Mouse (Mus musculus): ENCODE results near the gene Cdhr3. TPM values are rescaled to one million over a fixed set of nuclear protein-coding genes. Genes with fewer than 3 reads are reported as not detected.

Gene Cdhr3
- polyA plus RNA-seq, 1 experiment from 2014 or later = 0.43 TPM

GRCm38 (mm10) chr12:33024524-33024923, 68.2 kb downstream of the Cdhr3 start:
- WGBS = 55% methylated on average over 6 of the region's 6 CpGs
- Histone ChIP-seq H3K4me1 (peaks cover 18% of the 10 kb centered on the region; the same call in 1 of the 2 replicates), H3K27ac (no peak overlapping the region), H3K4me3 (no peak overlapping the region), H3K9me3 (no peaks in the 10 kb centered on the region), H3K36me3 (no peaks in the 10 kb centered on the region), H3K27me3 (ENCODE audit: insufficient read depth, poor library complexity, severe bottlenecking) (no peaks in the 10 kb centered on the region)
- no peak for DNase-seq (ENCODE audit: low spot score)

- DNase-seq (ENCODE audit: low spot score) = no peak
- no peaks in the 10 kb centered on the region for H3K9me3 ChIP-seq
- no peak overlapping the region for H3K4me3 ChIP-seq
- WGBS = 84% methylated on average over 4 of the region's 4 CpGs
- no peaks in the 10 kb centered on the region for H3K4me1 ChIP-seq
- H3K36me3 ChIP-seq = no peaks in the 10 kb centered on the region
- H3K27ac ChIP-seq = no peak overlapping the region
- no peaks in the 10 kb centered on the region for H3K27me3 ChIP-seq (ENCODE audit: insufficient read depth, poor library complexity, severe bottlenecking)
Measured at GRCm38 (mm10) chr12:33021751-33022150, 70.9 kb downstream of the Cdhr3 start.

GRCm38 (mm10) chr12:33021140-33021539, 71.5 kb downstream of the Cdhr3 start:
- H3K9me3 ChIP-seq = no peaks in the 10 kb centered on the region
- H3K27me3 ChIP-seq (ENCODE audit: insufficient read depth, poor library complexity, severe bottlenecking) = no peaks in the 10 kb centered on the region
- WGBS = 66% methylated on average over 9 of the region's 9 CpGs
- DNase-seq (ENCODE audit: low spot score) = no peak
- no peaks in the 10 kb centered on the region for H3K36me3 ChIP-seq
- no peak overlapping the region for H3K27ac ChIP-seq
- H3K4me1 ChIP-seq = no peaks in the 10 kb centered on the region
- no peak overlapping the region for H3K4me3 ChIP-seq

DNA sequence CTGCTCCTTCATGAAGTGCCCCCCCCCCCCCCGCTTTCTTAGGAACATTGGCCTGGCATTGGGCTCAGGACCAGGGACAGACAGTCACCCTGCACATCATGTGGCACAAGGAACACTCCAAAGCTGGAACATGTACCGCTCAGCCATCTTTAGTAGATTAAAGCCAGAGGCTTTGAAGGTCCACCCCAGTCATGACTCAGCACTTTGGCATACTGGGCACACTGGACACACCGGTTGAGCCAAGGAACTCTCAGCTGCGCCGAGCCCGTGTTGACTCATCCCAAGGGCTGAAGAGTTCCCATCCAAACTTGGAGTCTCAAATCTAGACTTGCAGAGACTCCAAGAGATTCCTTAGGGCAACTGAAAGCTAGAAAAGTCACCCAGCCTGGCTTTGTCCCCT, 72.7 kb downstream of the Cdhr3 start:
- H3K4me1 ChIP-seq = no peaks in the 10 kb centered on the region
- H3K27ac ChIP-seq = no peak overlapping the region
- no peaks in the 10 kb centered on the region for H3K9me3 ChIP-seq
- no peak overlapping the region for H3K4me3 ChIP-seq
- no peaks in the 10 kb centered on the region for H3K36me3 ChIP-seq
- 88% methylated on average over 6 of the region's 6 CpGs for WGBS
- no peak for DNase-seq (ENCODE audit: low spot score)
- H3K27me3 ChIP-seq (ENCODE audit: insufficient read depth, poor library complexity, severe bottlenecking) = 0 out of 2 replicates have a peak, but pooled peaks cover under 1% of the 10 kb centered on the region

- no peaks in the 10 kb centered on the region for H3K4me1 ChIP-seq
- WGBS = 70% methylated on average over 4 of the region's 4 CpGs
Measured at GRCm38 (mm10) chr12:33018601-33019000, 74.1 kb downstream of the Cdhr3 start.

GRCm38 (mm10) chr12:33016824-33017705, 75.6 kb downstream of the Cdhr3 start:
- H3K4me3 ChIP-seq = no peak overlapping the region
- WGBS = 63% methylated on average over 7 of the region's 7 CpGs
- H3K9me3 ChIP-seq = no peaks in the 10 kb centered on the region
- no peaks in the 10 kb centered on the region for H3K4me1 ChIP-seq
- no peaks in the 10 kb centered on the region for H3K36me3 ChIP-seq
- H3K27me3 ChIP-seq (ENCODE audit: insufficient read depth, poor library complexity, severe bottlenecking) = 0 out of 2 replicates have a peak, but pooled peaks cover 6% of the 10 kb centered on the region
- no peak for DNase-seq (ENCODE audit: low spot score)
- no peak overlapping the region for H3K27ac ChIP-seq

More at GRCm38 (mm10) chr12:33018601-33019000, 74.1 kb downstream of the Cdhr3 start:
- 0 out of 2 replicates have a peak, but pooled peaks cover 6% of the 10 kb centered on the region for H3K27me3 ChIP-seq (ENCODE audit: insufficient read depth, poor library complexity, severe bottlenecking)
- H3K36me3 ChIP-seq = no peaks in the 10 kb centered on the region
- no peak for DNase-seq (ENCODE audit: low spot score)
- H3K4me3 ChIP-seq = no peak overlapping the region
- no peaks in the 10 kb centered on the region for H3K9me3 ChIP-seq
- no peak overlapping the region for H3K27ac ChIP-seq

DNA sequence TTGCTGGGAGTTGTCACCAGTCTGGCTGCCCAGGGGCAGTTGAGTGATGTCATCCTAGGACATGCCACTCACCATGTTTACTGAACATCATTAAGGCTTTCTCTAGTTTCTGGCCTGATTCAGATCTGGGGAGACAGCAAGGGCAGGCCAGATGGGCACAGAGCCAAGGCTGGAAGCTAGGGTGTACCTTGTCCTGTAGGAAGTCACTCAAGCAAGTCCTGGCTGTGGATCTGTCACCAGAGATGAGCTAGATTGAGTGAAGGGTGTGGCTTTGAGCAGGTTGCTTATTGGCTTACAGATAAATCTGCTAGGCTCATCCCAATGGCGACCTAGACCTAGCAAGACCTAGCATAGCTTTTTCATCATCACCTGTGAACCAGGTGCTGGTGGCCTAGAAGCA, 77.6 kb downstream of the Cdhr3 start:
- Histone ChIP-seq H3K36me3 (no peaks in the 10 kb centered on the region), H3K27ac (no peak overlapping the region), H3K4me1 (no peaks in the 10 kb centered on the region), H3K27me3 (ENCODE audit: insufficient read depth, poor library complexity, severe bottlenecking) (0 out of 2 replicates have a peak, but pooled peaks cover 11% of the 10 kb centered on the region), H3K9me3 (no peaks in the 10 kb centered on the region), H3K4me3 (no peak overlapping the region)
- 69% methylated on average over 1 of the region's 1 CpGs for WGBS
- no peak for DNase-seq (ENCODE audit: low spot score)

DNA sequence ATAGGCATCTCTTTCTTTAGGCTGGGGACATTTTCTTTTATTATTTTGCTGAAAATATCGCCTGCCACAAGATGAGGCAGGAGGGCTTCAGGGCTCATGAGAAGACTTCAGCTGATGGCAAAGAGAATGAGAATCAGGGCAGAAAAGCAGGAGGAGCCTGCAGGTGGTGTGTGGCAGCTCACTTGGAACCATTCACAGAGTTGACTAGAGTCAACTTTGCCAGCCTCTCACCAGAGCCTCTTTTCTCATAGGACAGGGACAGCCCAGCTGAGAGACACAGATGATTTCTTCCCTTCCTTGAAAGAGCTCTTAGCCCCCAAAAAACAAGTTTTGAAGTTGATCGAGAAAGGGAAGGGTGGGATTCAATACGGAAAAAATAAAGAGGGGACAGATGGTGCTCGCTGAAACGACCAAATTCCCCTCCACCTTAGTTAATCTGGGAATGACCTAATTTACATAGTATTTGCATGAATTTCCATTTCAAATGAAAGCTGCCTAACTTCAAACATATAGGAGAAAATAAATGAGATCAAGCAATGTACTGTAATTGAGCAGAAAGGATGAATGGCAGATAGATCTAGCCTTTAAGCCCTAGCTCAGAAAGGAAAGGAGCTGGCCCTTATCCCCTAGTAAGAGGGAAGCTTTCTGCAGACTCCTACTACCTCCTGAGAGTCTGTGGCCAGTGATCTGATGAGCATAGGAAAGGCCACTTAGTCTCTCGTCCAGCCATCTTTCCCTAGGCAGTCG, 78.5 kb downstream of the Cdhr3 start:
- 54% methylated on average over 7 of the region's 7 CpGs for WGBS
- Histone ChIP-seq H3K27me3 (ENCODE audit: insufficient read depth, poor library complexity, severe bottlenecking) (0 out of 2 replicates have a peak, but pooled peaks cover 11% of the 10 kb centered on the region), H3K36me3 (no peaks in the 10 kb centered on the region), H3K9me3 (no peaks in the 10 kb centered on the region), H3K4me3 (no peak overlapping the region), H3K4me1 (no peaks in the 10 kb centered on the region), H3K27ac (no peak overlapping the region)
- no peak for DNase-seq (ENCODE audit: low spot score)

DNA sequence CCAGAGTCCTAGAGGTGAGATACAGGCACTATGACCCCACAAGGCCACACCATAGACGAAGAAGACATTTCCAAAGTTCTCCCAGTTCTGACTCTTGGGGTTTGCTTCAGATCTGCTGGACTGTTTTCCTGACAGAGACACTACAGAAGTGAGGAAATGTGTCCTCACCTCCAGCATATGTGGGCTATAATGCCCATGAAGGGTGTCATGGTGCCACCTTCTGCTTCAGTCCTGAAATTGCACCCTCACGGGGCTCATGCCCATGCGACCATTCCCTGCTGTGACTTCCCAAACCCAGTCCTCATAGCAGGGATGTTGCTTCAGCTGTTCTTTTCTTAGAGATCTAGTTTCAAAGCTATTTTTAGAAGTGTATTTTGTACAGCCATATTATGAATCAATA, 82.6 kb downstream of the Cdhr3 start:
- H3K9me3 ChIP-seq = no peaks in the 10 kb centered on the region
- no peak overlapping the region for H3K4me3 ChIP-seq
- WGBS = 21% methylated on average over 3 of the region's 3 CpGs
- peak; percentile 72 for DNase-seq (ENCODE audit: low spot score)
- no peak overlapping the region for H3K27ac ChIP-seq
- no peaks in the 10 kb centered on the region for H3K36me3 ChIP-seq
- H3K4me1 ChIP-seq = peaks cover 10% of the 10 kb centered on the region; the same call in 1 of the 2 replicates
- H3K27me3 ChIP-seq (ENCODE audit: insufficient read depth, poor library complexity, severe bottlenecking) = 0 out of 2 replicates have a peak, but pooled peaks cover 10% of the 10 kb centered on the region

DNA sequence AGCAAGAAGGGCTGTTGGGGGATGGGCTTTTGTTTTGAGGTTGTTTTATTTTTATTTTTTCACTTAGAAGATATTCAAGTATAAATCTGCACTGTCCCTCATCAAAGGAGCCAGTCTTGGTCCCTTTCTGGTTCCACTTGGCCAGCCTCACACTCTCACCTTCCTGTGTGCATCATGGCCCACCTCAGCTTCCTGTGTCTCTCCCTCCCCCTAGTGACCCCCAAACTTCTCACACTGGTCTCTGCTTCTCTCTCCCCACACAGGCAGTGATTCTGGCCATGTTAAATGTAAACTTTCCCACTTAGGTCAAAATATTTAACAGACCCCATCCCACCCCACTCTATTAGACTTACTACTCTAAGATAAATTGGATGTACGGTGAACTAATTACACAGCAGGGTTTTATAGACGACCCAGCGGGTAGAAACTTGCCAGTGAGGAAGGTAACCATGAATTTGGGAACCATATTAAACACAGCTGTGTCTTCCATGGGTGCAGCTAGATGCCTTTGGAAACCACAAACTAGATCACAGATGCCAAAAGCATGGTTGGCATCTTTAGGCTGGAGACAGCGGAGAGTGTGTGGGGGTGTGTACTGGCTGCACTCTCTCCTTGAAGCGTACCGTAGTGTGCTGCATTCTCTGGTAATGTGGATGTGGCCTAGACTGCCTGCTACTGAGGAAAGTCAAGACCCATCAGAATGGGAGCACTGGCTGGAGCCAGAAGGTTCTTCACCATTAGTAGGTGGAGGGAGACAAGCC, 83.3 kb downstream of the Cdhr3 start:
- Histone ChIP-seq H3K9me3 (no peaks in the 10 kb centered on the region), H3K27me3 (ENCODE audit: insufficient read depth, poor library complexity, severe bottlenecking) (0 out of 2 replicates have a peak, but pooled peaks cover 5% of the 10 kb centered on the region), H3K4me3 (no peak overlapping the region), H3K4me1 (peaks cover 10% of the 10 kb centered on the region; the same call in 1 of the 2 replicates), H3K36me3 (no peaks in the 10 kb centered on the region), H3K27ac (no peak overlapping the region)
- DNase-seq (ENCODE audit: low spot score) = peak; percentile 39
- 84% methylated on average over 6 of the region's 6 CpGs for WGBS

- Histone ChIP-seq H3K27ac (0 out of 2 replicates have a peak overlapping the region, but pooled peaks have one; percentile 5), H3K4me3 (no peak overlapping the region), H3K9me3 (no peaks in the 10 kb centered on the region), H3K27me3 (ENCODE audit: insufficient read depth, poor library complexity, severe bottlenecking) (0 out of 2 replicates have a peak, but pooled peaks cover 5% of the 10 kb centered on the region), H3K36me3 (no peaks in the 10 kb centered on the region), H3K4me1 (peaks cover 10% of the 10 kb centered on the region; the same call in 1 of the 2 replicates)
- 48% methylated on average over 7 of the region's 7 CpGs for WGBS
- DNase-seq (ENCODE audit: low spot score) = peak; percentile 75
Measured at GRCm38 (mm10) chr12:33008305-33009110, 84.2 kb downstream of the Cdhr3 start.

- 0 out of 2 replicates have a peak, but pooled peaks cover 5% of the 10 kb centered on the region for H3K27me3 ChIP-seq (ENCODE audit: insufficient read depth, poor library complexity, severe bottlenecking)
- H3K36me3 ChIP-seq = no peaks in the 10 kb centered on the region
- peak; percentile 69 for DNase-seq (ENCODE audit: low spot score)
- WGBS = 86% methylated on average over 2 of the region's 2 CpGs
- no peak overlapping the region for H3K27ac ChIP-seq
- H3K4me3 ChIP-seq = no peak overlapping the region
- H3K9me3 ChIP-seq = no peaks in the 10 kb centered on the region
- H3K4me1 ChIP-seq = peaks cover 10% of the 10 kb centered on the region; the same call in 1 of the 2 replicates
Measured at GRCm38 (mm10) chr12:33007176-33007575, 85.5 kb downstream of the Cdhr3 start.

Data from heart, embryonic 10.5 days (tissue).